8 mouse cellular contexts compared by ENCODE assay signal in genomic region chr5:92106327-92107125, GRCm38 (mm10). TPM values are rescaled to one million over a fixed set of nuclear protein-coding genes. Genes with fewer than 3 reads are reported as not detected.
DNase-seq lines count a peak whose midpoint lies in the region; ATAC-seq lines count a peak whose summit lies in the region.

No protein-coding gene starts in this region.

- no peaks in the 10 kb centered on the region for H3K9me3 ChIP-seq in neural tube, embryonic 11.5 days (ENCODE audit: control insufficient read depth, low read length)
- no peaks in the 10 kb centered on the region for H3K9me3 ChIP-seq in neural tube, embryonic 15.5 days (replicated peaks)
- H3K9me3 ChIP-seq in hindbrain, embryonic 14.5 days (ENCODE audit: control insufficient read depth, low read length) = no peaks in the 10 kb centered on the region

- DNase-seq in frontal cortex, postnatal 14 days (ENCODE audit: low spot score in 2 of 2) = no peak
- DNase-seq in neural tube, embryonic 11.5 days (ENCODE audit: low spot score) = peak; percentile 16
- peak; percentile 51 for DNase-seq in hindbrain, embryonic 14.5 days (ENCODE audit: low spot score)
- peak; percentile 42 for DNase-seq in splenic B cell, adult 2 months (ENCODE audit: low read depth, low spot score)
- DNase-seq in urinary bladder, adult 2 months (ENCODE audit: low spot score) = no peak
- DNase-seq in gastrocnemius, postnatal 36 days = no peak

- no peaks in the 10 kb centered on the region for H3K27me3 ChIP-seq in neural tube, embryonic 11.5 days (ENCODE audit: control insufficient read depth, insufficient read depth, low read length)
- H3K27me3 ChIP-seq in neural tube, embryonic 15.5 days (replicated peaks) = no peaks in the 10 kb centered on the region
- no peaks in the 10 kb centered on the region for H3K27me3 ChIP-seq in hindbrain, embryonic 14.5 days (ENCODE audit: control insufficient read depth, insufficient read depth, low read length)
- H3K27me3 ChIP-seq in splenic B cell, adult 2 months (ENCODE audit: control insufficient read depth, insufficient read depth, low read length, poor library complexity, severe bottlenecking) = no peaks in the 10 kb centered on the region

- 56% methylated on average over 10 of the region's 10 CpGs for WGBS in neural tube, embryonic 11.5 days
- WGBS in neural tube, embryonic 15.5 days = 46% methylated on average over 10 of the region's 10 CpGs
- WGBS in hindbrain, embryonic 14.5 days = 42% methylated on average over 10 of the region's 10 CpGs

- no peaks in the 10 kb centered on the region; the same call in 1 of the 2 replicates for H3K36me3 ChIP-seq in neural tube, embryonic 11.5 days (ENCODE audit: control insufficient read depth, insufficient read depth, low read length)
- H3K36me3 ChIP-seq in neural tube, embryonic 15.5 days = no peaks in the 10 kb centered on the region
- H3K36me3 ChIP-seq in hindbrain, embryonic 14.5 days (replicated peaks; ENCODE audit: control insufficient read depth, insufficient read depth) = no peaks in the 10 kb centered on the region
- H3K36me3 ChIP-seq in splenic B cell, adult 2 months (ENCODE audit: control insufficient read depth, insufficient read depth, low read length, poor library complexity, severe bottlenecking) = no peaks in the 10 kb centered on the region

- intact Hi-C loops in gastrocnemius, postnatal 36 days (cut with DNase I) = no loop called here

- no peak overlapping the region for H3K27ac ChIP-seq in neural tube, embryonic 11.5 days (ENCODE audit: low read depth, low read length)
- H3K27ac ChIP-seq in neural tube, embryonic 15.5 days (replicated peaks) = no peak overlapping the region
- no peak overlapping the region; the same call in 1 of the 2 replicates for H3K27ac ChIP-seq in hindbrain, embryonic 14.5 days

- H3K4me2 ChIP-seq in neural tube, embryonic 11.5 days (ENCODE audit: low read depth) = no peak overlapping the region
- no peak overlapping the region for H3K4me2 ChIP-seq in neural tube, embryonic 15.5 days
- no peak overlapping the region for H3K4me2 ChIP-seq in hindbrain, embryonic 14.5 days (replicated peaks)

- H3K9ac ChIP-seq in neural tube, embryonic 11.5 days (ENCODE audit: low read length) = no peak overlapping the region
- no peak overlapping the region for H3K9ac ChIP-seq in neural tube, embryonic 15.5 days (replicated peaks)
- H3K9ac ChIP-seq in hindbrain, embryonic 14.5 days = no peak overlapping the region

- H3K4me3 ChIP-seq in neural tube, embryonic 11.5 days (ENCODE audit: low read depth, low read length) = no peak overlapping the region
- H3K4me3 ChIP-seq in neural tube, embryonic 15.5 days (replicated peaks) = no peak overlapping the region
- H3K4me3 ChIP-seq in hindbrain, embryonic 14.5 days (replicated peaks; ENCODE audit: low read length) = no peak overlapping the region

- H3K4me1 ChIP-seq in neural tube, embryonic 11.5 days (ENCODE audit: control insufficient read depth, insufficient read depth, low read length) = no peaks in the 10 kb centered on the region
- H3K4me1 ChIP-seq in neural tube, embryonic 15.5 days = 0 out of 2 replicates have a peak, but pooled peaks cover 2% of the 10 kb centered on the region
- no peaks in the 10 kb centered on the region for H3K4me1 ChIP-seq in hindbrain, embryonic 14.5 days (replicated peaks; ENCODE audit: control insufficient read depth, insufficient read depth, low read length)

- peak; percentile 33; the same call in 1 of the 2 replicates for ATAC-seq in frontal cortex, adult (ENCODE audit: low TSS enrichment)
- no peak for ATAC-seq in neural tube, embryonic 11.5 days (ENCODE audit: insufficient read depth, low FRiP score, low TSS enrichment)
- no peak for ATAC-seq in neural tube, embryonic 15.5 days (ENCODE audit: low FRiP score)
- peak; percentile 62; the same call in 1 of the 2 replicates for ATAC-seq in hindbrain, embryonic 14.5 days (ENCODE audit: low FRiP score)

RNA-seq across cellular contexts. Expression of gene G3bp2, which starts 23.0 kb away (rescaled TPM):
- polyA plus RNA-seq in neural tube, embryonic 11.5 days (2014; fragmentation: Nextera tagmentation; extraction: Ambion mirVana) = 301 and 308 TPM in 2 replicates
- 325 and 357 TPM in 2 replicates for polyA plus RNA-seq in neural tube, embryonic 15.5 days (2015; fragmentation: Nextera tagmentation; extraction: Ambion mirVana)
- polyA plus RNA-seq in hindbrain, embryonic 14.5 days (2014; fragmentation: Nextera tagmentation; extraction: Ambion mirVana) = 377 and 384 TPM in 2 replicates
- polyA plus RNA-seq in urinary bladder, adult 2 months (2012; rRNA removed) = 68.4 and 76.6 TPM in 2 replicates
- total RNA-seq in gastrocnemius, postnatal 36 days (2021) = 10 to 100 TPM; 51.1 to 52.6 TPM

RNA-seq across cellular contexts. Expression of gene Uso1, which starts 31.2 kb away (rescaled TPM):
- polyA plus RNA-seq in neural tube, embryonic 11.5 days (2014; fragmentation: Nextera tagmentation; extraction: Ambion mirVana) = 26.9 and 28.1 TPM in 2 replicates
- polyA plus RNA-seq in neural tube, embryonic 15.5 days (2015; fragmentation: Nextera tagmentation; extraction: Ambion mirVana) = 36.5 and 37.9 TPM in 2 replicates
- polyA plus RNA-seq in hindbrain, embryonic 14.5 days (2014; fragmentation: Nextera tagmentation; extraction: Ambion mirVana) = 27.4 and 30.9 TPM in 2 replicates
- 49.4 and 53.4 TPM in 2 replicates for polyA plus RNA-seq in urinary bladder, adult 2 months (2012; rRNA removed)
- total RNA-seq in gastrocnemius, postnatal 36 days (2021) = 10 to 100 TPM; 56.2 to 60.0 TPM

Comparison
In these comparisons a context has a peak if more than half of its experiments do, and no peak if none do; other contexts are left out.
1. ATAC-seq: peak in frontal cortex, adult (single experiment) and hindbrain, embryonic 14.5 days (single experiment); none in neural tube, embryonic 11.5 days (single experiment) and neural tube, embryonic 15.5 days (single experiment).
2. DNase-seq: peak in neural tube, embryonic 11.5 days (single experiment), hindbrain, embryonic 14.5 days (single experiment) and splenic B cell, adult 2 months (single experiment); none in frontal cortex, postnatal 14 days (0 of 2), urinary bladder, adult 2 months (single experiment) and gastrocnemius, postnatal 36 days (0 of 2).